Mouse (Mus musculus) stomach, embryonic 14.5 days (tissue): ENCODE results near the gene Rex1bd. TPM values are rescaled to one million over a fixed set of nuclear protein-coding genes. Genes with fewer than 3 reads are reported as not detected.
A peak's percentile ranks its signal among the peaks of the same experiment; 100 is the strongest.

Experiments
- ATAC-seq: fragments of 200-750 bp; cut with Nextera tagmentation; 2 replicates; pipeline ENCODE4 v1.8.0; 2017; ENCODE audit warnings: low read depth, moderate TSS enrichment; ENCODE audit not compliant: insufficient number of reproducible peaks, insufficient read depth, low FRiP score
- H3K27ac ChIP-seq: fragments of 300-500 bp; sonication (generic); 2 replicates; pipeline ENCODE4 v1.5.1; 2014; ENCODE audit warnings: mild to moderate bottlenecking, low read length, moderate library complexity, mixed read lengths
- H3K27me3 ChIP-seq: fragments of 300-500 bp; sonication (generic); 2 replicates; pipeline ENCODE4 v1.6.1; 2014; ENCODE audit warnings: low read length, control low read depth, mixed read lengths; ENCODE audit not compliant: control insufficient read depth, insufficient read depth
- H3K36me3 ChIP-seq: fragments of 300-500 bp; sonication (generic); 2 replicates; pipeline ENCODE4 v1.6.1; 2014; ENCODE audit warnings: mild to moderate bottlenecking, control low read depth, low read length, moderate library complexity, mixed read lengths; ENCODE audit not compliant: control insufficient read depth, insufficient read depth
- H3K4me1 ChIP-seq: fragments of 300-500 bp; sonication (generic); 2 replicates; pipeline ENCODE4 v1.6.1; 2014; ENCODE audit warnings: low read length, control low read depth, mixed read lengths; ENCODE audit not compliant: control insufficient read depth, insufficient read depth
- H3K4me2 ChIP-seq: fragments of 300-500 bp; sonication (generic); replicated peaks from 2 replicates; pipeline ENCODE4 v1.6.1; 2014; ENCODE audit warnings: low read depth, low read length, control low read depth
- H3K4me3 ChIP-seq: fragments of 300-500 bp; sonication (generic); 2 replicates; pipeline ENCODE4 v1.5.1; 2014; ENCODE audit warnings: low read depth, low read length, control low read depth
- H3K9ac ChIP-seq: fragments of 300-500 bp; sonication (generic); replicated peaks from 2 replicates; pipeline ENCODE4 v1.6.1; 2014; ENCODE audit warnings: low read depth, mild to moderate bottlenecking, control low read depth, low read length, moderate library complexity, mixed read lengths
- H3K9me3 ChIP-seq: fragments of 300-500 bp; sonication (generic); 2 replicates; pipeline ENCODE4 v1.6.1; 2016; ENCODE audit warnings: low read depth, low read length, control low read depth; ENCODE audit not compliant: control insufficient read depth
- whole genome bisulfite sequencing: fragments of 180-500 bp; shearing (Covaris S2); extraction: QIAGEN DNeasy Blood & Tissue Kit; methylation state at CpG from one replicate; pipeline ENCODE4 v1.1.7; 2014; 5-methylcytosine and 5-hydroxymethylcytosine counted together
- polyA plus RNA-seq: library from polyadenylated mRNA; unstranded; fragments of >200 nt; fragmentation: Nextera tagmentation; extraction: Ambion mirVana; gene quantifications from 2 replicates; pipeline ENCODE4 v1.2.1, GENCODE M21; 2014

The Rex1bd gene
- polyA plus RNA-seq: 132 and 149 TPM in 2 replicates

DNA sequence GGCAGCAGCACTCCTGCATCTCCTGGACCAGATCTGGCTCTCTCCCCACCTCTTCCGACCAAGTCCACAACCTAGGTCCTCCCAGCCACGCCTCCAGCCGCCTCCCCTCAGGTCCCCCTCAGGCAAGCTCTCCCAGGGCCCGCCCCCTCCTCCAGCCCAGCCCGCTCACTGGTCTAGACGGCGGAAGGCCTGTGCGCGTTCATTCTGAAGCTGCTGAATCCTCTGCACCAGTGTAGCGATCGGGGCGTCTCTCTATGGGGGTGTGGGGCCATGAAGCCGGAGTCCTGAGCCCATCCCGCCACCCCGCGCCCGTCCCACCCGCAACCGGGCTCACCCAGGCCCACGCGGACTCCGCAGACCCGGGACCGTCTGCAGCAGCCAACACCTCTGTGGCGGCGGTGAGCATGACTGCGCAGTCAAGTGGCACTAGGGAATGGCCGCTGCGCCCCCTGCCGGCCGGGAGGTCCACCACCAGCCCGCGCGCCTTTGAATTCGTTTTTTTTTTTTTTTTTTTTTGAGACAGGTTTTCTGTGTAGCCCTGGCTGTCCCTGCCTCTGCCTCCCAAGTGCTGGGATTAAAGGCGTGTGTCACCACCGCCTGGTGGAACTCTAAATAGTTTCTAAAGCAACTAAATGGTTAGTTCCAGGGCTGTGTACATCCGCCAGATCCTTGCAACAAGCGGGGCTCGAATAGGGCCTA, at the start of gene Rex1bd:
Gene Rex1bd (minus strand): TSS at position 425 of the 699 bp plus-strand sequence.
- H3K4me3 ChIP-seq: peak within 1 kb of the TSS; percentile 59
- H3K27ac ChIP-seq: peak within 1 kb of the TSS; percentile 84; the same call in 1 of the 2 replicates
- H3K36me3 ChIP-seq: peaks cover 18% of the 10 kb centered on the region
- H3K4me1 ChIP-seq: peaks cover 18% of the 10 kb centered on the region; the same call in 1 of the 2 replicates
- peak within 1 kb of the TSS; percentile 88 for H3K4me2 ChIP-seq
- no peaks in the 10 kb centered on the region for H3K9me3 ChIP-seq
- ATAC-seq: peak; percentile 88
- WGBS: 3% methylated on average over 40 of the region's 40 CpGs
- peaks cover 15% of the 10 kb centered on the region for H3K27me3 ChIP-seq
- peak within 1 kb of the TSS; percentile 86 for H3K9ac ChIP-seq

DNA sequence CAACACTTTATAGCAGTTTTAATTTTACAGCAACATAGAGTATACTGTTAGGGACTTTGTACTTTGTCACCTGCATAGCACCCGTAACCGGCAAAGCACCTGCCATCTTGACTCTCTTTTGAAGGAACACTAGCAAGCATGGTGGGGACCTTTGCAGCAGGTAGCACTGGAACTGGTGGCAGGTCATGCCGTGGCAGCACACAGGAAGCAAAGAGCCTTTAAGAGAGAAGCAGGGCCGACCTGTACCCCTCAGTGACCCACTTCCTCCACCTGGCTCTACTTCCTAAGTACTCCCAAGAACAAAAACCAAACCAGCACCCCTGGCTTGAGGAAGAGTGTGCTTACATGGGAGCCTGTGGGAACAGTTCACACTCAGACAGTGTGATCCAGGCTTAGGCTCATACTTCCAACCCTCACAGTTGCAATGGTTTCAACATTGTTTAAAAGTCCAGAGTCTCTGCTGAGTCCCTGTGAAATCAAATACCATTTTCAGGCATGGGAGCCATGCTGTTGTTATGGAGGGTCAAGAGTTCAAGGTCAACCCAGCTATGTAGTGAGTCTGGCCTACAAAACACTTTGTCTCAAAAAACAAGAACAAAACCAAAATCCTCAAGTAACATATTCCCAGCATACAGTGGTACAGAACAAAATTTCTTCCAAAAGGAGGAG, 48.7 kb upstream of the Rex1bd start:
- Histone ChIP-seq H3K27ac (no peak overlapping the region), H3K9me3 (no peaks in the 10 kb centered on the region), H3K27me3 (no peaks in the 10 kb centered on the region), H3K4me2 (no peak overlapping the region), H3K4me1 (peaks cover 20% of the 10 kb centered on the region), H3K4me3 (no peak overlapping the region), H3K9ac (no peak overlapping the region), H3K36me3 (peaks cover 3% of the 10 kb centered on the region; the same call in 1 of the 2 replicates)
- WGBS: 89% methylated on average over 4 of the region's 4 CpGs
- ATAC-seq: no peak

DNA sequence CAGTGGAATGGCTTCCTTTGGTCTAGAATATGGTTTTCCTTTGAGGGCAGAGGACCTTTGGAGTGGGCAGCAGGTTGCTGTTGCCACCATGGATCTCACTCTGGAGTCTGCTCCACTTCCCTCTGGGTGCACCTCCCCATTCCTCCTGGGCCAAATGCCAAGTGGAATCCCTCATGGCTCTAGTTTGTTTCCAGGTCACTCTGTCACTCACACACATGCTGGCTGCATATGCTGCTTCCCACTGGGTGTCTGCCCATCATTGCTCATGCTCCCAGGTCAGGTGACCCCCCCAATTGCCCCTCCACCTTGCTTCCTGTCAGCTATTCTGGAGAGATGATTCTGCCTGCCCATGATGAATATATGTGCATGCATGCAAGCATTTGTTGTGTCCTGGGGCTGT, 47.2 kb upstream of the Rex1bd start:
- H3K36me3 ChIP-seq: peaks cover 3% of the 10 kb centered on the region; the same call in 1 of the 2 replicates
- no peak for ATAC-seq
- no peak overlapping the region for H3K4me3 ChIP-seq
- H3K9ac ChIP-seq: no peak overlapping the region
- H3K9me3 ChIP-seq: no peaks in the 10 kb centered on the region
- H3K4me2 ChIP-seq: no peak overlapping the region
- H3K27ac ChIP-seq: peak overlapping the region; percentile 18; the same call in 1 of the 2 replicates
- no peaks in the 10 kb centered on the region for H3K27me3 ChIP-seq
- peaks cover 13% of the 10 kb centered on the region for H3K4me1 ChIP-seq

DNA sequence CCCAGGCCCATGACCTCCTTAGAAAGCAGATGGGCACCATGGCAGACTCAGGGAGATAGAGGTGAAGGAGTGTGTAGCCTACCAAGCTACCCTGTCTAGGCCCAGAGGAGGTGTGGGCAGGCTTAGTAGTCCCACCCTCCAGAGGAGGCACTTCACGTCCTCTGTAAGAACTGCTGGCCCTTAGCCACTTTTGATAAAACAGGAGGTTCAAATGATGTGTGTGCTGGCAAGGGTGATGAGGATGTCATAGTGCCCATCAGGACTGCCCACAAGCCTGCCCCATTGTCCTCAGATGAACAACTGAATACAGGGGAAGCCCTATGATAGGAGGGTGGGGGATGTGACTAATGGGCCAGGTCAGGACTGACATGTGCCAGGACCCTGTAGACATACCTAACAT, 46.3 kb upstream of the Rex1bd start:
- Histone ChIP-seq H3K4me3 (no peak overlapping the region), H3K27me3 (no peaks in the 10 kb centered on the region), H3K36me3 (peaks cover 3% of the 10 kb centered on the region; the same call in 1 of the 2 replicates), H3K27ac (no peak overlapping the region), H3K9ac (no peak overlapping the region), H3K4me1 (peaks cover 13% of the 10 kb centered on the region), H3K9me3 (no peaks in the 10 kb centered on the region), H3K4me2 (no peak overlapping the region)
- ATAC-seq: no peak
- 36% methylated on average over 1 of the region's 1 CpGs for WGBS

DNA sequence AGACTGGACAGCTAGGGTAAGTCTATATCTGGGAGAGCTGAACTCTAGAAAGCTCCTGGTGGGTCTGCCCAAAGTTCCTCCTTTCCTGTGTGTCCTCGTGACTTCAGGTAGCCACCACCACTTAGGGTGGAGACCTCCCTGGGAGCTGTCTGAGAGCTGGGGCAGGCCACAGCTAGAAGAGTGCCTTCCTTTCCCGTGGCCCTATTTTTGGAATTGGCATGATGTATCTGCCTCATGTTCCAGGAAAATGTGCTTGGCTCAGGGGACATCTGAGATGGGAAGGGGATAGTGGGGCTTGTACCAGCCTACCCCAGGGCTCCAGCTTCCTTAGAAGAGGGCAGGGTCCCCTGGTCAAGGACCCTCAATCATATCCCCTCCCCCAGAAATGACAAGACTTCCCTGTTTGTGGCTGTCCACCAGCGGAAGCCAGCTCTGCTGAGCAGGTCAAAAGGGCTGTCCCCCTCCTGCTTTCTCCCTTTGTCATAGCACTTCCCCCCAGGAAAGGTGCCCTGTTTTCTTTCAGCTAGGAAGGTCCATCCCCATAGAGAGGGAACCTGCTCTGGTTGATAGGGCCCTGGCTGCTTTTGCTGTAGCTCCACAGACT, 45.1 kb upstream of the Rex1bd start:
- ATAC-seq: no peak
- peaks cover 13% of the 10 kb centered on the region for H3K4me1 ChIP-seq
- H3K9me3 ChIP-seq: no peaks in the 10 kb centered on the region
- no peak overlapping the region for H3K27ac ChIP-seq
- no peak overlapping the region for H3K4me2 ChIP-seq
- WGBS: 61% methylated on average over 3 of the region's 3 CpGs
- peaks cover 3% of the 10 kb centered on the region; the same call in 1 of the 2 replicates for H3K36me3 ChIP-seq
- no peak overlapping the region for H3K9ac ChIP-seq
- H3K27me3 ChIP-seq: no peaks in the 10 kb centered on the region
- no peak overlapping the region for H3K4me3 ChIP-seq

DNA sequence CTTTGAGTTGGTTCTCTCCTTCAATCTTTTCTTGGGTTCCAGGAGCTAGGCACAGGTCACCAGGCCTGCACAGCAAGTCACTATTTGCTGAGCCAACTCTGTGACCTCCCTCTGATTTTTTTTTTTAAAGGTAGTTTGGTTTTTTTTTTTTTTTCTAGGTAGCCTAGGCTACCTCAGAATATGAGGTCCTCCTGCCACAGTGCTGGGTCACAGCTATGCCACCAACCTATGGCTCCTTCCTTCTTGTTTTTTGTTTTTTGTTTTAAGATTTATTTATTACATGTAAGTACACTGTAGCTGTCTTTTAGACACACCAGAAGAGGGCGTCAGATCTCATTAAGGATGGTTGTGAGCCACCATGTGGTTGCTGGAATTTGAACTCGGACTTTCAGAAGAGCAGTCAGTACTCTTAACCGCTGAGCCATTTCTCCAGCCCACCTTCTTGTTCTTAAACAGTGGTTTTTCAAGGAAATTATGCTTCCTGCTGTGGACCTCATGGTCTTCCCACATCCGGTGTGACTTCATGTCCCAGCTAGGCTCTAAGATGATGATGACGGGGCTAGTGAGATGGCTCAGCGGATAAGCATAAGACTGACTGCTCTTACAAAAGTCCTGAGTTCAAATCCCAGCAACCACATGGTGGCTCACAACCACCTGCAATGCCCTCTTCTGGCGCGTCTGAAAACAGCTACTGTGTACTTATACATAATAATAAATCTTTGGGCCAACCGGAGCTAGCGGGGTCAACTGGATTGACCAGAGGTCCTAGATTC, 43.0 kb upstream of the Rex1bd start:
- WGBS: 91% methylated on average over 10 of the region's 10 CpGs
- no peaks in the 10 kb centered on the region for H3K9me3 ChIP-seq
- H3K4me1 ChIP-seq: peaks cover 13% of the 10 kb centered on the region
- H3K36me3 ChIP-seq: no peaks in the 10 kb centered on the region
- H3K4me2 ChIP-seq: no peak overlapping the region
- no peak overlapping the region for H3K9ac ChIP-seq
- no peak overlapping the region for H3K4me3 ChIP-seq
- no peaks in the 10 kb centered on the region for H3K27me3 ChIP-seq
- ATAC-seq: no peak
- no peak overlapping the region for H3K27ac ChIP-seq

DNA sequence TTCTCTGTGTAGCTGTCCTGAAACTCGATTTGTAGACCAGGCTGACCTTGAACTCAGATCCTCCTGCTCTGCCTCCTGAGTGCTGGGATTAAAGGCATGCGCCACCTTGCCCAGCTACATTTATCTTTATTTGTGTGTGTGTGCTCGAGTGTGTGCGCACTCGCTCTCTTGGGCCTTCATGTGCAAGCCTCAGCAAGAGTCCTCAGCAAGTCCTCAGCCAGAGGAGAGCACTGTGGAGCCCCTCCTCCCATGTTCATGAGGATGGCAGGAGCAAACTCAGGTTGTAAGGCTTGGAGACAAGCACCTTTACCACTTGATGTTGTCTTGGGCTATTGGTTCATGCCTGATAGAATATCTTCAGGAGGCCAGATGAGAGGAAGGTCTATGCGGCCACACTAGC, 41.2 kb upstream of the Rex1bd start:
- Histone ChIP-seq H3K4me1 (peaks cover 3% of the 10 kb centered on the region; the same call in 1 of the 2 replicates), H3K4me2 (no peak overlapping the region), H3K36me3 (no peaks in the 10 kb centered on the region), H3K9ac (no peak overlapping the region), H3K9me3 (no peaks in the 10 kb centered on the region), H3K27me3 (no peaks in the 10 kb centered on the region), H3K4me3 (no peak overlapping the region), H3K27ac (no peak overlapping the region)
- no peak for ATAC-seq
- 87% methylated on average over 6 of the region's 6 CpGs for WGBS

DNA sequence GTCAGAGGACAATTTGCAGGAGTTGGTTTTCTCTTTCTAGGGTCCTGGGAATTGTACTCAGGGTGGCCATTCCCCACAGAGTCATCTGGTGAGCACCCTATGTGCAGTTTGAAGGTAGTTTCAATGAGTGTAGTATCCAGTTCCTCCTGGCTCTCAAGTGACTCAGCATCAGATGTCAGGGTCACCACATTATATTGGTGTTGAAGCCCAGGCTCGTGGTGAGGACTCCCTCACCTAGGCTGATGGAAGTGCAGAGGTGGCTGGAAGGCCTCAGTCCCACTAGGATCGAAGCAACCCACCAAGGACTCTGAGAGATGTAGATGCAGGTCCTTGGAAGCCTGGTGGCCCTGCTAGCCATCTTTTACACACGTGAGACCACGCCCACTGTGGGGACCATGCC, 39.9 kb upstream of the Rex1bd start:
- Histone ChIP-seq H3K27ac (no peak overlapping the region), H3K36me3 (no peaks in the 10 kb centered on the region), H3K9ac (no peak overlapping the region), H3K9me3 (no peaks in the 10 kb centered on the region), H3K4me2 (no peak overlapping the region), H3K4me3 (no peak overlapping the region), H3K27me3 (no peaks in the 10 kb centered on the region), H3K4me1 (0 out of 2 replicates have a peak, but pooled peaks cover 3% of the 10 kb centered on the region)
- 84% methylated on average over 4 of the region's 4 CpGs for WGBS
- ATAC-seq: no peak
